Mouse (Mus musculus) heart, adult 2 months (tissue): ENCODE results near the gene Mrfap1.

Experiments
- CTCF ChIP-seq: fragments of 200-600 bp; IDR thresholded peaks from 2 replicates; pipeline ENCODE4 v1.8.1; 2022; ENCODE audit warnings: antibody characterized with exemption, mild to moderate bottlenecking, moderate library complexity
- POLR2A ChIP-seq: fragments of 200-500 bp; IDR thresholded peaks from 2 replicates; pipeline ENCODE4 v1.6.1; 2011; ENCODE audit warnings: mild to moderate bottlenecking, low read depth, low read length, control low read depth; ENCODE audit not compliant: insufficient read depth

GRCm38 (mm10) chr5:36747794-36748535, 48.6 kb downstream of the Mrfap1 start:
- TF ChIP-seq CTCF (no peak), POLR2A (no peak)
